Mouse (Mus musculus): ENCODE measurements around the gene Zfp341. TPM values are rescaled to one million over a fixed set of nuclear protein-coding genes. Genes with fewer than 3 reads are reported as not detected.

Zfp341 gene
- polyA plus RNA-seq, 1 experiment: 3.8 TPM

- no peak for TF ChIP-seq POLR2A (IDR thresholded peaks at IDR 0.05; ENCODE audit: insufficient read depth, low read length)
- no peak for TF ChIP-seq CTCF (IDR thresholded peaks at IDR 0.05; ENCODE audit: low read depth, low read length)
- TF ChIP-seq EP300 (IDR thresholded peaks at IDR 0.05; ENCODE audit: insufficient read depth, low read depth, low read length): no peak
- Histone ChIP-seq H3K9me3 (replicated peaks; ENCODE audit: control insufficient read depth, insufficient read depth, low read length, poor library complexity, severe bottlenecking) (no peaks in the 10 kb centered on the region), H3K36me3 (ENCODE audit: control insufficient read depth, insufficient read depth, low read length, poor library complexity, severe bottlenecking) (peaks cover 3% of the 10 kb centered on the region; the same call in 1 of the 2 replicates), H3K4me3 (ENCODE audit: low read depth, low read length) (no peak overlapping the region), H3K9ac (ENCODE audit: low read depth, poor library complexity, severe bottlenecking) (no peak overlapping the region), H3K27me3 (ENCODE audit: control insufficient read depth, insufficient read depth, low read length, poor library complexity, severe bottlenecking) (no peaks in the 10 kb centered on the region), H3K27ac (ENCODE audit: insufficient read depth, low read length) (no peak overlapping the region), H3K4me1 (ENCODE audit: control insufficient read depth, insufficient read depth, low read length) (peaks cover 3% of the 10 kb centered on the region)
These were observed 73.7 kb downstream of the Zfp341 start for GRCm38 (mm10) chr2:154686819-154687218.

DNA sequence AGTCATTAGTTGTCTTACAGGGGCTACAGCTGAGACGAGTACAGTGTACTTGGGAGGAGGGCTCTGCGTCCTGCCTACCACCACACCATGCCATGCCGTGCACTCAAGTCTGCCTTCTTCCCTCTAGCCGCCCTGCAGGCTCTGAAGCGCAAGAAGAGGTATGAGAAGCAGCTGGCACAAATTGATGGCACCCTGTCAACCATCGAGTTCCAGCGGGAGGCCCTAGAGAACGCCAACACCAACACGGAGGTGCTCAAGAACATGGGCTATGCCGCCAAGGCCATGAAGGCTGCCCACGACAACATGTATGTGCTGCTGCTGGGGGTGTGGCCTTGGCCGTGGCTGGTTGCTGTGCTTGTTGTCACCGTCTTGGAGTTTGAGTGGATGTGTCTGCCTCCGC lies 76.3 kb downstream of the Zfp341 start:
- Histone ChIP-seq H3K9me3 (replicated peaks; ENCODE audit: control insufficient read depth, insufficient read depth, low read length, poor library complexity, severe bottlenecking) (no peaks in the 10 kb centered on the region), H3K9ac (ENCODE audit: low read depth, poor library complexity, severe bottlenecking) (no peak overlapping the region), H3K4me1 (ENCODE audit: control insufficient read depth, insufficient read depth, low read length) (peaks cover 3% of the 10 kb centered on the region), H3K4me3 (ENCODE audit: low read depth, low read length) (no peak overlapping the region), H3K36me3 (ENCODE audit: control insufficient read depth, insufficient read depth, low read length, poor library complexity, severe bottlenecking) (peaks cover 3% of the 10 kb centered on the region; the same call in 1 of the 2 replicates), H3K27ac (ENCODE audit: insufficient read depth, low read length) (no peak overlapping the region), H3K27me3 (ENCODE audit: control insufficient read depth, insufficient read depth, low read length, poor library complexity, severe bottlenecking) (no peaks in the 10 kb centered on the region)
- TF ChIP-seq POLR2A (IDR thresholded peaks at IDR 0.05; ENCODE audit: insufficient read depth, low read length): no peak
- no peak for TF ChIP-seq EP300 (IDR thresholded peaks at IDR 0.05; ENCODE audit: insufficient read depth, low read depth, low read length)
- no peak for TF ChIP-seq CTCF (IDR thresholded peaks at IDR 0.05; ENCODE audit: low read depth, low read length)

DNA sequence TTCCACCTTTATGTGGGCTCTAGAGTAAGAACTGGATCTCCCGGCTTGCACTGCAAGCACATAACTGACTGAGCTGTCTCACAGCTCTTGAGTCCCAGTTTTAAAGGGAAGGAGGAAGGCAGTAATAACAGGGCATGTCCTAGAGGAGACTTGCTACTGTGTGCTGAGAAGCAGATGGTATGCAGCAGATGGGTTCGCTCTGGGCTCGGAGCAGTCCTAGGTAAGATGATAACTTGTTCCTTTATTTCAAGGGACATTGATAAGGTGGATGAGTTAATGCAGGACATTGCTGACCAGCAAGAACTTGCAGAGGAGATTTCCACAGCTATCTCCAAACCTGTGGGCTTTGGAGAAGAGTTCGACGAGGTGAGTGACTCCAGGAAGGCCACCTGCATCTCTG lies 77.9 kb downstream of the Zfp341 start:
- Histone ChIP-seq H3K36me3 (ENCODE audit: control insufficient read depth, insufficient read depth, low read length, poor library complexity, severe bottlenecking) (peaks cover 3% of the 10 kb centered on the region; the same call in 1 of the 2 replicates), H3K9ac (ENCODE audit: low read depth, poor library complexity, severe bottlenecking) (no peak overlapping the region), H3K27me3 (ENCODE audit: control insufficient read depth, insufficient read depth, low read length, poor library complexity, severe bottlenecking) (no peaks in the 10 kb centered on the region), H3K9me3 (replicated peaks; ENCODE audit: control insufficient read depth, insufficient read depth, low read length, poor library complexity, severe bottlenecking) (no peaks in the 10 kb centered on the region), H3K4me1 (ENCODE audit: control insufficient read depth, insufficient read depth, low read length) (peaks cover 3% of the 10 kb centered on the region), H3K27ac (ENCODE audit: insufficient read depth, low read length) (no peak overlapping the region), H3K4me3 (ENCODE audit: low read depth, low read length) (no peak overlapping the region)
- TF ChIP-seq POLR2A (IDR thresholded peaks at IDR 0.05; ENCODE audit: insufficient read depth, low read length) (no peak), EP300 (IDR thresholded peaks at IDR 0.05; ENCODE audit: insufficient read depth, low read depth, low read length) (no peak), CTCF (IDR thresholded peaks at IDR 0.05; ENCODE audit: low read depth, low read length) (no peak)

DNA sequence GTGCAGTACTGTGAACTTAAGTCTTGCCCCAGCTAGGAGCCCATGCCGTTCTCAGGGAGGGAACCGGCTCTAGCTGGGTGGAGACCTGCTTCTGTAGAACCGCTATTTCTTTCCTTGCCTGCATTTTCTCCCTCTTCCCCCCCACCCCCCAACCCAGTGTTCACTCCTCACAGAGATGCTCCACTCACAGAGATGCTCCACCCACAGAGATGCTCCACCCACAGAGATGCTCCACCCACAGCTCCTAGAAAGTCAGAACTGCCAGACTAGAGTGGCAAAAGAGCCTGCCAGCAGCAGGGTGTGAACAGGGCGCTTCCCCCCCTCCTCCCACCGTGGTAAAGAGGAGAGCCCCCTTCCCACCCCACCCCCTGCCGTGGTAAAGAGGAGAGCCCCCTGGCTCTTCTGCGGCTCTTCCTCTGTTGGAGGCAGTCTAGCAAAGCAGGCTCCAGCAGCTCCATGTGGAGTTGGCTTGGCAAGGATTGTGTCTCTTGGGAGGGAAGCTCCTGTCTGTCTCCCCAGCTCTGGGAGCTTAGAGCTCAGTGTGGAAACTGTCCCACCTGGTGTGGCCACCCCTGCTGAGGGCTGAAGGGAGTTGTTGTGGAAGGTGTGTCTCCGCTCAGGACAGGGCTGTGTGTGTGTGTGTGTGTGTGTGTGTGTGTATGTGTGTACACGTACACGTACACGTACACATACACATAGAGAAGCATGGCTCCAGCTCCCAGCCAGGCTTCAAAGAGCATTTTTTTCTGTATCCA lies 80.3 kb downstream of the Zfp341 start:
- no peak overlapping the region for H3K27ac ChIP-seq (ENCODE audit: insufficient read depth, low read length)
- peaks cover 3% of the 10 kb centered on the region for H3K4me1 ChIP-seq (ENCODE audit: control insufficient read depth, insufficient read depth, low read length)
- TF ChIP-seq EP300 (IDR thresholded peaks at IDR 0.05; ENCODE audit: insufficient read depth, low read depth, low read length): no peak
- TF ChIP-seq POLR2A (IDR thresholded peaks at IDR 0.05; ENCODE audit: insufficient read depth, low read length): no peak
- no peak for TF ChIP-seq CTCF (IDR thresholded peaks at IDR 0.05; ENCODE audit: low read depth, low read length)
- peaks cover 3% of the 10 kb centered on the region; the same call in 1 of the 2 replicates for H3K36me3 ChIP-seq (ENCODE audit: control insufficient read depth, insufficient read depth, low read length, poor library complexity, severe bottlenecking)
- no peak overlapping the region for H3K9ac ChIP-seq (ENCODE audit: low read depth, poor library complexity, severe bottlenecking)
- no peaks in the 10 kb centered on the region for H3K9me3 ChIP-seq (replicated peaks; ENCODE audit: control insufficient read depth, insufficient read depth, low read length, poor library complexity, severe bottlenecking)
- no peak overlapping the region for H3K4me3 ChIP-seq (ENCODE audit: low read depth, low read length)
- no peaks in the 10 kb centered on the region for H3K27me3 ChIP-seq (ENCODE audit: control insufficient read depth, insufficient read depth, low read length, poor library complexity, severe bottlenecking)

- TF ChIP-seq EP300 (IDR thresholded peaks at IDR 0.05; ENCODE audit: insufficient read depth, low read depth, low read length) (no peak), POLR2A (IDR thresholded peaks at IDR 0.05; ENCODE audit: insufficient read depth, low read length) (no peak), CTCF (IDR thresholded peaks at IDR 0.05; ENCODE audit: low read depth, low read length) (no peak)
- no peaks in the 10 kb centered on the region for H3K9me3 ChIP-seq (replicated peaks; ENCODE audit: control insufficient read depth, insufficient read depth, low read length, poor library complexity, severe bottlenecking)
- H3K9ac ChIP-seq (ENCODE audit: low read depth, poor library complexity, severe bottlenecking): no peak overlapping the region
- H3K27me3 ChIP-seq (ENCODE audit: control insufficient read depth, insufficient read depth, low read length, poor library complexity, severe bottlenecking): no peaks in the 10 kb centered on the region
- H3K36me3 ChIP-seq (ENCODE audit: control insufficient read depth, insufficient read depth, low read length, poor library complexity, severe bottlenecking): peaks cover 3% of the 10 kb centered on the region; the same call in 1 of the 2 replicates
- H3K4me1 ChIP-seq (ENCODE audit: control insufficient read depth, insufficient read depth, low read length): peaks cover 3% of the 10 kb centered on the region
- H3K27ac ChIP-seq (ENCODE audit: insufficient read depth, low read length): no peak overlapping the region
- no peak overlapping the region for H3K4me3 ChIP-seq (ENCODE audit: low read depth, low read length)
These were observed 80.8 kb downstream of the Zfp341 start for GRCm38 (mm10) chr2:154693941-154694256.

GRCm38 (mm10) chr2:154695690-154696089 lies 82.6 kb downstream of the Zfp341 start:
- Histone ChIP-seq H3K9me3 (replicated peaks; ENCODE audit: control insufficient read depth, insufficient read depth, low read length, poor library complexity, severe bottlenecking) (no peaks in the 10 kb centered on the region), H3K27ac (ENCODE audit: insufficient read depth, low read length) (no peak overlapping the region), H3K27me3 (ENCODE audit: control insufficient read depth, insufficient read depth, low read length, poor library complexity, severe bottlenecking) (no peaks in the 10 kb centered on the region), H3K4me1 (ENCODE audit: control insufficient read depth, insufficient read depth, low read length) (peaks cover 3% of the 10 kb centered on the region), H3K4me3 (ENCODE audit: low read depth, low read length) (no peak overlapping the region), H3K9ac (ENCODE audit: low read depth, poor library complexity, severe bottlenecking) (no peak overlapping the region), H3K36me3 (ENCODE audit: control insufficient read depth, insufficient read depth, low read length, poor library complexity, severe bottlenecking) (0 out of 2 replicates have a peak, but pooled peaks cover 3% of the 10 kb centered on the region)
- TF ChIP-seq CTCF (IDR thresholded peaks at IDR 0.05; ENCODE audit: low read depth, low read length) (no peak), POLR2A (IDR thresholded peaks at IDR 0.05; ENCODE audit: insufficient read depth, low read length) (no peak), EP300 (IDR thresholded peaks at IDR 0.05; ENCODE audit: insufficient read depth, low read depth, low read length) (no peak)

Other genes starting within 250 kb of the Zfp341 start
- 23.8 and 27.1 TPM in 2 replicates for gene Cdk5rap1, start 240.3 kb upstream of the Zfp341 start, polyA plus RNA-seq (2011; ENCODE audit: insufficient read depth, insufficient read length, low read depth, missing spikeins)
- gene Snta1, start 205.2 kb upstream of the Zfp341 start, polyA plus RNA-seq (2011; ENCODE audit: insufficient read depth, insufficient read length, low read depth, missing spikeins): 11.7 and 13.5 TPM in 2 replicates
- 79.9 and 89.5 TPM in 2 replicates for gene Cbfa2t2, start 176.8 kb upstream of the Zfp341 start, polyA plus RNA-seq (2011; ENCODE audit: insufficient read depth, insufficient read length, low read depth, missing spikeins)
- gene 1700003F12Rik, start 66.2 kb upstream of the Zfp341 start, polyA plus RNA-seq (2011; ENCODE audit: insufficient read depth, insufficient read length, low read depth, missing spikeins): not detected in 2 replicates
- gene Actl10, start 61.5 kb upstream of the Zfp341 start, polyA plus RNA-seq (2011; ENCODE audit: insufficient read depth, insufficient read length, low read depth, missing spikeins): not detected in 2 replicates
- gene Necab3, start 54.4 kb upstream of the Zfp341 start, polyA plus RNA-seq (2011; ENCODE audit: insufficient read depth, insufficient read length, low read depth, missing spikeins): 4.0 and 5.1 TPM in 2 replicates
- gene E2f1, start 43.4 kb upstream of the Zfp341 start, polyA plus RNA-seq (2011; ENCODE audit: insufficient read depth, insufficient read length, low read depth, missing spikeins): 27.0 and 28.0 TPM in 2 replicates
- 8.3 and 9.5 TPM in 2 replicates for gene Pxmp4, start 9.6 kb upstream of the Zfp341 start, polyA plus RNA-seq (2011; ENCODE audit: insufficient read depth, insufficient read length, low read depth, missing spikeins)
- not detected in 2 replicates for gene 4930519P11Rik, start 140 bp downstream of the Zfp341 start, polyA plus RNA-seq (2011; ENCODE audit: insufficient read depth, insufficient read length, low read depth, missing spikeins)
- gene Chmp4b, start 38.4 kb downstream of the Zfp341 start, polyA plus RNA-seq (2011; ENCODE audit: insufficient read depth, insufficient read length, low read depth, missing spikeins): 116 and 125 TPM in 2 replicates
- 1.2 and 1.4 TPM in 2 replicates for gene Gm14214, start 156.7 kb downstream of the Zfp341 start, polyA plus RNA-seq (2011; ENCODE audit: insufficient read depth, insufficient read length, low read depth, missing spikeins)
- gene Raly, start 177.8 kb downstream of the Zfp341 start, polyA plus RNA-seq (2011; ENCODE audit: insufficient read depth, insufficient read length, low read depth, missing spikeins): 228 and 241 TPM in 2 replicates
- gene a, start 178.1 kb downstream of the Zfp341 start, polyA plus RNA-seq (2011; ENCODE audit: insufficient read depth, insufficient read length, low read depth, missing spikeins): not detected in 2 replicates

Measured in ES-Bruce4 (cell line).